Mouse (Mus musculus): ENCODE measurements at regions not wholly inside any gene's neighbourhood (a gene's known extent, or its start where the extent isn't known, plus 50 kb on each side); places are given as distances from the start of the nearest gene placed in this dataset.

DNA sequence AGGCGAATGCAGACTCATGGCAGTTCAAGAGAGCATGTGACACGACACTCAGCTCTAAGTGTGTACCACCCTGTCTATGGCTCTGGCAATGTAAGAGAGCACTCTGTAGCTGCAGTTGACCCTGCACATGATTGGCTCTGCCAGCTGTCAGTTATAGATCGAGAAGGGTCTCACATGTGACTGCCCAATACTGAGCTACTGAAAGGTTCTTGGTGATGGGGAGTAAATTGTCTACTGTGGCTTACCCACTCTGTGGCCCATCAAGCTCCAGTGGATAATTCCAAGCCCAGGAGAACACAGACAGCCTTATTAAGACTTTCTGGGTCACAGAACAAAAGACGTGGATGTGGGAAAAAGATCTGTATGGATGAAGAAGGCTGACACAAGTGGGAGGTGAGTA lies 920.3 kb downstream of the A830018L16Rik start:
- Histone ChIP-seq H3K27ac (no peak overlapping the region), H3K9ac (replicated peaks) (no peak overlapping the region), H3K4me1 (replicated peaks) (no peaks in the 10 kb centered on the region), H3K4me3 (replicated peaks) (no peak overlapping the region), H3K9me3 (no peaks in the 10 kb centered on the region), H3K4me2 (no peak overlapping the region), H3K27me3 (no peaks in the 10 kb centered on the region), H3K36me3 (no peaks in the 10 kb centered on the region)
- no peak for ATAC-seq (ENCODE audit: insufficient number of reproducible peaks, insufficient read depth, low FRiP score, low TSS enrichment, low read depth)
- 91% methylated on average over 4 of the region's 4 CpGs for WGBS

DNA sequence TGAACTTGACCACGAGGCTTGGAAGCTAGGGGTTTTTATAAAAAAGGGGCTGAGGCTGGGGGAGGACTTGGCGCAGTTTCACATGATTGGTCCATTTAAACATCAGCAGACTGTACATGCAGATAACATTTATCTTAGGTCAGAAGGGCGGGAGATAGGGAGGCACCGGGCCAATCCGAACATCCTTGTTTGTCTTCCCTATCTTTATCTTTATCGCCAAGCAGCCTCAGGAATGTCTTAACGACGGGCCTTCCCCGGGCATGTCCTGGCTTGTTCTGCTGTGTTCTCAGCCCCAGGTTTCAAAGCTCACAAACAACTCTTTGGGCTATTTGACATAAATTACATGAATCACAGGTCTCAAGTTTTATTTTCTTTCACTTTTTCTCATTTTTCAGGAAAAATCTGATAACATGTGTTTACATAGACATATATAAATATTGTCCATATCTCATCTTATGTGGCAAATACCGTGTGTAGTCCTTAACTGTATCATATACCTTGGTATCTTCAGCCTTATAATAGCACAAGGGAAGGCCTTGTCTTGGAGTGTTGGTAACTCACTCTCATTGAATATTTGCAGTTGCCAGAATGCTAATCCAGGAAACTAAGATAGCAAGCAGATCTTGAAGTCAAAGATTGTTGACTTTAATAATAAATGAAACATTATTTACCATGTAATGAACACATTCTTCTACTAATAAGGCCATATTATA lies 931.0 kb downstream of the A830018L16Rik start:
- Histone ChIP-seq H3K27me3 (no peaks in the 10 kb centered on the region), H3K9me3 (no peaks in the 10 kb centered on the region), H3K4me1 (replicated peaks) (no peaks in the 10 kb centered on the region), H3K4me2 (no peak overlapping the region), H3K36me3 (no peaks in the 10 kb centered on the region), H3K27ac (no peak overlapping the region), H3K4me3 (replicated peaks) (no peak overlapping the region), H3K9ac (replicated peaks) (no peak overlapping the region)
- no peak for ATAC-seq (ENCODE audit: insufficient number of reproducible peaks, insufficient read depth, low FRiP score, low TSS enrichment, low read depth)
- 81% methylated on average over 10 of the region's 10 CpGs for WGBS

DNA sequence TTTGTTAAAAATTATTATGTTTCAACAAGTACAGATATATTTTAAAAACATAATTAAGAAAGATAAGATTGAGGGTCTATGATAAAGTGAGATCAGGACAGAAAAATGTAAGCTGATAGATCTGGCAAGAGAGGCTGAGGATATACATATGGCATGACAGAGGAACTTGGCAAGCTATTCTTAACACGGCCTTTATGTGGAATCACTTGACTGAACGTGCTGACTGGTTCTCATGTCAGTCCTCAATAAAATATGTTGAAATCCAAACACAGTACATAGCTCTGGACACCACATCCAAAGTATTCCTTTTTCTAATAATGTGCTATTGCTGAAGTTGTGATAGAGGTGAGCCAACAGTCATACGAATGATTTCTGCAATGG lies 931.5 kb downstream of the A830018L16Rik start:
- no peak overlapping the region for H3K27ac ChIP-seq
- H3K4me2 ChIP-seq = no peak overlapping the region
- H3K4me1 ChIP-seq (replicated peaks) = no peaks in the 10 kb centered on the region
- WGBS = 90% methylated on average over 3 of the region's 3 CpGs
- H3K36me3 ChIP-seq = no peaks in the 10 kb centered on the region
- no peak overlapping the region for H3K9ac ChIP-seq (replicated peaks)
- H3K4me3 ChIP-seq (replicated peaks) = no peak overlapping the region
- H3K27me3 ChIP-seq = no peaks in the 10 kb centered on the region
- no peak for ATAC-seq (ENCODE audit: insufficient number of reproducible peaks, insufficient read depth, low FRiP score, low TSS enrichment, low read depth)
- H3K9me3 ChIP-seq = no peaks in the 10 kb centered on the region

DNA sequence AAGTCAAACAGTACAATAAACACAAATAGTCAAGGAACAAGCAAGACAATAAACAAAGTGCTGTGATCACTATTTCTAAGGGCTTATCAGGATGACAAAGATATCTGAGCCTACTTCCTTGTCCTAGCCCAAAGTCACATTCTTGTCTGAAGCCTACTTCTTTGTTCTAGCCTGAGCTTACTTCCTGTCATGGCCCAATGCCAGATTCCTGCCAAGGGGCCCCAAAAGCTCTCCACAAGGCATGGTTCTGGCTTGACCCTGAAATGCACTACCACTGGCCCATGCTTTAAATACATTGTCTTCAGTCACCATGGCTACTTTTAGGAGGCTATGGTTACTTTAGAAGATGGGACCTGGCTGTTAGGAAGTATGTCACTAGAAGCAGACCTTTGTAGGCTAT lies 940.6 kb downstream of the A830018L16Rik start:
- Histone ChIP-seq H3K36me3 (no peaks in the 10 kb centered on the region), H3K9ac (replicated peaks) (no peak overlapping the region), H3K27ac (no peak overlapping the region), H3K4me2 (no peak overlapping the region), H3K4me3 (replicated peaks) (no peak overlapping the region), H3K27me3 (no peaks in the 10 kb centered on the region), H3K9me3 (no peaks in the 10 kb centered on the region), H3K4me1 (replicated peaks) (no peaks in the 10 kb centered on the region)
- no peak for ATAC-seq (ENCODE audit: insufficient number of reproducible peaks, insufficient read depth, low FRiP score, low TSS enrichment, low read depth)

DNA sequence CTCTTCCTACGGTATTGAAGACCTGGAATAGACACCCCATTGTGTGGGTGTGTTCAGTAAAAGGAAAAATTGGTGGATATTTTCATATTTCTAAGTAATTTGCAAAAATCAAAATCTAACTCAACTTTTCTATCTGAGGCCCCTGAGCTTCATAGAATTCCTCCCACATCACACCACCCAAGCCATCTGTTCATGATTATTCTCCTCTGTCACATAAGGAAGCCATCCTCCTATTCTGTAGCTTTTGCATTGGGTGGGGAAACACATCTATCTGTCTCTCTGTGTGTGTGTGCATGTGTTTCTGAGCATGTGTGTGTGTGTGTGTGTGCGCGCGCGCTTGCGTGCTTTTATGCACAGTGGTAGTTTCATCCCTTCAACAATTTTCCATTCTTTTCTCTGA lies 954.0 kb downstream of the A830018L16Rik start:
- peaks cover 6% of the 10 kb centered on the region; the same call in 1 of the 2 replicates for H3K9me3 ChIP-seq
- H3K27me3 ChIP-seq = no peaks in the 10 kb centered on the region
- H3K36me3 ChIP-seq = no peaks in the 10 kb centered on the region
- no peak for ATAC-seq (ENCODE audit: insufficient number of reproducible peaks, insufficient read depth, low FRiP score, low TSS enrichment, low read depth)
- no peak overlapping the region for H3K27ac ChIP-seq
- no peaks in the 10 kb centered on the region for H3K4me1 ChIP-seq (replicated peaks)
- H3K4me2 ChIP-seq = no peak overlapping the region
- WGBS = 96% methylated on average over 6 of the region's 6 CpGs
- no peak overlapping the region for H3K9ac ChIP-seq (replicated peaks)
- no peak overlapping the region for H3K4me3 ChIP-seq (replicated peaks)

DNA sequence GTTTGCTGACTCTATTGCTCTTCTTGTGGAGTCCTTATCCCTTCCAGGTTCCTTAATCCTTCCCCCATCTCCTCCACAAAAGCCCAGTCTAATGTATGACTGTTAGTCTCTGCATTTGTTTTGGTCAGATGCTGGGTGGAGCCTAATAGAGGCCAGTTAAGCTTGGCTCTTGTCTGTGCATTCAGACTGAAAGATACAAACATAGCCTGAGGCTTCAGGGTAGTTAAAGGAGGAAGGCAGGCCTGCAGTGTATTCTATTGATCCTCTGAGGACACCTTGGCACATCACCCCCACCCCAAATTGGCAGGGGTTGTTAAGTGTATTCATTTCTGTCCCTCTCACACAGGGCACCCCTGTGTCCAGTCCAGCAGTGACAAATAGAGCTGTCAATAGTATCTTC lies 959.1 kb downstream of the A830018L16Rik start:
- H3K4me2 ChIP-seq = no peak overlapping the region

DNA sequence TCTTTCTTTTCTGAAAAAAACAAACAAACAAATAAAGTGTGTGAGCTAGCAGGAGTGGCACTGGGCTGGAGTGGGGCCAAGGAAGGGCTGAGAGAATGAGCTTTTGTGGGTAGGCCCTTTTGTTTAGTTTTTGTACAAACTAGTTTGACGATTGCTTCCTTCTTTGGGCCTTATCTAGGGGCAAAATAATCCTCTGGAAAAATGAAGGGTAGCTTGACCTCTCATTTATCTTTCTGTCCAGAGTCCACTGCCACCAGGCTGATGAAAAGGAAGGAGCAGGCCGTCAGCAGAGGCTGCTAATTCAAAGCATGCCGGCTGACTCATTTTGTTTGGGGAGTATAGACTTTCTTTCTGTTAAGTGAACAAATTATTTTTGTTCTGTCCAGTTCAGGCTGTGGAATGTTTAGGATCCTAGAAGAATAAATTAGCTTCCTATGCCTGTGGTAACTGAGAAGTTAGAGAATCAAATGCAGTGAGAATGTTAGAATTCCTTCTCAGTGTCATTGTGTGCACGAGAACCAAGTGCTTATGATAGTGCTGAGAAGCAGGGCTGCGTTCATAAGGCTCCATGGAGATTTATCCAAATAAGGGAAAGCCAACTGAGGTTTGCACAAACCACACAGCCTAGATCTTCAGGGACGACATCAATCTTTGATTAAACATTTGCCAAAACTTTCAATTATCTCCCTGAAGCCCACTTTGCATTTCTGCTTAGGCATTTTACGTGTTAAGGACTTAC lies 984.4 kb downstream of the A830018L16Rik start:
- H3K27me3 ChIP-seq = no peaks in the 10 kb centered on the region
- H3K27ac ChIP-seq = peak overlapping the region; percentile 41; the same call in 1 of the 2 replicates
- 21% methylated on average over 7 of the region's 7 CpGs for WGBS
- H3K4me1 ChIP-seq (replicated peaks) = peaks cover 10% of the 10 kb centered on the region; the same call in 1 of the 2 replicates
- H3K4me3 ChIP-seq (replicated peaks) = no peak overlapping the region
- no peaks in the 10 kb centered on the region for H3K9me3 ChIP-seq
- no peak overlapping the region for H3K4me2 ChIP-seq
- H3K9ac ChIP-seq (replicated peaks) = no peak overlapping the region
- ATAC-seq (ENCODE audit: insufficient number of reproducible peaks, insufficient read depth, low FRiP score, low TSS enrichment, low read depth) = no peak
- H3K36me3 ChIP-seq = no peaks in the 10 kb centered on the region

More for the DNA sequence above, 959.1 kb downstream of the A830018L16Rik start:
- no peak for ATAC-seq (ENCODE audit: insufficient number of reproducible peaks, insufficient read depth, low FRiP score, low TSS enrichment, low read depth)
- Histone ChIP-seq H3K4me1 (replicated peaks) (no peaks in the 10 kb centered on the region), H3K4me3 (replicated peaks) (no peak overlapping the region), H3K36me3 (no peaks in the 10 kb centered on the region), H3K27me3 (no peaks in the 10 kb centered on the region), H3K9me3 (peaks cover 6% of the 10 kb centered on the region; the same call in 1 of the 2 replicates), H3K27ac (no peak overlapping the region), H3K9ac (replicated peaks) (no peak overlapping the region)

DNA sequence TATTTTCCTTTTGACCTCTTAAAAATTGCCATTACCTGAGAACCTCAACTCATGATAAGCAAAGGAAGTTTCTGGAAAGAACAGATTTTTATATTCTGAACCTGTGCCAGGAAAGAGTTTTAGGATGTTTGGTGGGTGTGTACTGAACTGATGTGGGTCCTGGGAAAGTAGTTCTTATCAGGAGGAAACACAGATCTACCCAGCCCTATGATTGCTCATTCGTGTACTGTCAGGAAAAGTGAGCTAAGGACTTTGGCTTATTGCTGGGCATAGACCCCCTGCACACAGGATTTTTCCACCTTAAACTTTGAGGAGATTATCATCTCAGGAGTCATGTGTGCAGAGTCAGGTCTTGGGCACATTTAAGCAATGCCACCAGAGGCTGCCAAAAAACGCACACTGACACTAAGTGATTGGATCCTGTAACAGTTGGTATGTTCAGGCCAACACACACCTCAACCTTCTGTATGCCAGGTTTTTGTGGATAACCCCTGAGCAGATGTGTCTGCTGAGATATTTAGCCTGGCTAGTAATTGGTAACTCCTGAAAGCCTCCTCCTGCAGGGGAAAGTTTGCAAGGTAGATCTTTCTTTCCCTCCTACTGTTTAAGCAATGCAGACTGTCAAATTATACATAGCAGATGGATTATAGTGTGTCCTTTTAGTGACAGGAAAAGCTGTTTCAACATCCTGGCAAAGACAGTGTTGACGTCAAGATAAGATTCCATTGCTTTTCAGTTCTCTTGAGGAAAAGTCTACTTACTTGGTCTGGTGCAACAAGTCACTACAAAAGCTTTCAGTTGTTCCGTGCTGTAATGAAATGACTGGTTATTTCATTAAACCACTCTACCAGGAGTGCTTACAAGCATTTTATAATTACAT lies 991.7 kb downstream of the A830018L16Rik start:
- ATAC-seq (ENCODE audit: insufficient number of reproducible peaks, insufficient read depth, low FRiP score, low TSS enrichment, low read depth) = no peak
- WGBS = 73% methylated on average over 4 of the region's 4 CpGs
- no peaks in the 10 kb centered on the region for H3K9me3 ChIP-seq
- no peak overlapping the region for H3K27ac ChIP-seq
- no peaks in the 10 kb centered on the region for H3K27me3 ChIP-seq
- no peaks in the 10 kb centered on the region for H3K36me3 ChIP-seq
- no peak overlapping the region for H3K9ac ChIP-seq (replicated peaks)
- H3K4me2 ChIP-seq = no peak overlapping the region
- no peak overlapping the region for H3K4me3 ChIP-seq (replicated peaks)
- no peaks in the 10 kb centered on the region for H3K4me1 ChIP-seq (replicated peaks)

DNA sequence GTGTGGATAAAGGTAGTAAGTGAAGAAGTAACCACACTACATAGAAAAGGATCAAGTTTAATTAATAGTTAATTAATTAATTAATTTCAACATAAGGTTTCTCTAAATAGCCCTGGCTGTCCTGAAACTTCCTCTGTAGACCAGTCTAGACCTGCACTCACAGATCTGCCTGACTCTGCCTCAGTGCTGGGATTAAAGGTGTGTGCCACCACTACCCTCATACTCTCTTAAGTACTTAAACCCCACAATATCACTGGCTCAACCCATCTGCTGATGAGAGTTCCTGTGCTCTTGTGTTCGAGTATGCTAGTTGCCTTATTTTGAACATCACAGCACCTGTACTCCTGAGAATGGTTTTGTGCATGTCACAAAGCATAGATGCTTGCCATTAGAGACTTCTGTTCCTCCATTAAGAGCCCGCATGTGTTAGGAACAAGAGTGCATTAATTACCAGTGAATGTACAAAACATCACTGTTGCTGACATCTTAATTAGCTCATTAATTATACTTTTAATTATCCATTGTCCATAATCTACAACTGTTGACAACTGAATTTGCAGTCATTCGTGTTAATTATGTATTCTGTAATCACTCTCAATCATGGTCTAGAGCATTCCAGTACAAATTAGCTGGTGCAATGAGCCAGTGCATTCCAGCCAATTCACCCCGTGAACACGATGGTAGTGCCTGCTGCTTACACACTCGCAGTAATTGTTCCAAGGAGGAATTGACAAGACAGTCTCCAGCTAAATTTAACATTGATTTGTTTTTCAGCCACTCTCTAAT lies 996.0 kb downstream of the A830018L16Rik start:
- Histone ChIP-seq H3K27ac (no peak overlapping the region), H3K36me3 (no peaks in the 10 kb centered on the region), H3K9ac (replicated peaks) (no peak overlapping the region), H3K27me3 (no peaks in the 10 kb centered on the region), H3K4me2 (no peak overlapping the region), H3K4me1 (replicated peaks) (no peaks in the 10 kb centered on the region), H3K4me3 (replicated peaks) (no peak overlapping the region), H3K9me3 (no peaks in the 10 kb centered on the region)
- WGBS = 51% methylated on average over 6 of the region's 6 CpGs
- ATAC-seq (ENCODE audit: insufficient number of reproducible peaks, insufficient read depth, low FRiP score, low TSS enrichment, low read depth) = no peak

DNA sequence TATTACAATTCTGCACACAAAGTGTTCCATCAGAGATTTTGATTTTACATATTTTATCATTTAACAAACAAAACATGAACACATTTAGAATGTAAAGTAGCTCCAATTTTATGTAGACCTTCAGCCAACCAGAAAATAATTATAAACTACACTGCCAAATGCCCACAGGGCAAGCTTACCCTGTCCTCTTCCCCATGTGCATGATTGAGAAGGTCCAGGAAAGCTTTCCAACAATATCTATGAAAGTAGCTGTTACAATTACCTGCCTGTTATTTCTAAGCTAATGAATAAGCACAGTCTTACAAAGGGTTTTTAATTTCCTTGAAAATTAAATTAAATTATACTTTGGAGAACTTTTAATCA lies 996.6 kb downstream of the A830018L16Rik start:
- Histone ChIP-seq H3K27me3 (no peaks in the 10 kb centered on the region), H3K9ac (replicated peaks) (no peak overlapping the region), H3K27ac (no peak overlapping the region), H3K4me1 (replicated peaks) (no peaks in the 10 kb centered on the region), H3K4me3 (replicated peaks) (no peak overlapping the region), H3K36me3 (no peaks in the 10 kb centered on the region), H3K4me2 (no peak overlapping the region), H3K9me3 (no peaks in the 10 kb centered on the region)
- ATAC-seq (ENCODE audit: insufficient number of reproducible peaks, insufficient read depth, low FRiP score, low TSS enrichment, low read depth) = no peak

DNA sequence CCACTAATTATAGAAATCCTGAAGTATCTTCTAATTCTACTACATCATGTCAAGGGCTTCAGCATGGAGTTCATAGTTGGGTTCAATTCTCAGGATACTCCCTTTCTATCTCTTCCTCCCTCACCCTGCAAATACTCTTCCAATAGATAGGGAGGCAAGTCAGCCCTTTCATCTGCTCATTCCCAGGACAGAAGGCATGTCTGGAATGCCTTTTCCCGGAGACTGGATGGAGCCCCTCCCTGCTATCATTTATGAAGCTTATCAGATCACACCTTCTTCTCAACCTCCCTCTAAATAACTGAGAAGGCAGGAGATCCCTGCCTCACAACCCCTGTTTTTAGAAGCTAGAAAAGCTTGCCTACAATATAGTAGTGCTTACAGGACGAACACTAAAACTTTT lies 1010.6 kb downstream of the A830018L16Rik start:
- Histone ChIP-seq H3K27ac (no peak overlapping the region), H3K4me1 (replicated peaks) (no peaks in the 10 kb centered on the region), H3K27me3 (no peaks in the 10 kb centered on the region), H3K36me3 (no peaks in the 10 kb centered on the region), H3K9ac (replicated peaks) (no peak overlapping the region), H3K9me3 (no peaks in the 10 kb centered on the region), H3K4me2 (no peak overlapping the region), H3K4me3 (replicated peaks) (no peak overlapping the region)
- 38% methylated on average over 2 of the region's 2 CpGs for WGBS
- no peak for ATAC-seq (ENCODE audit: insufficient number of reproducible peaks, insufficient read depth, low FRiP score, low TSS enrichment, low read depth)
